Mouse (Mus musculus) lung, postnatal 36 days (tissue): ENCODE results near the gene Six2.

Experiments used
- DNase-seq: peaks from one replicate; pipeline ENCODE4 v3.0.0; 2022; ENCODE audit warnings: mixed read lengths

Gene Six2

DNA sequence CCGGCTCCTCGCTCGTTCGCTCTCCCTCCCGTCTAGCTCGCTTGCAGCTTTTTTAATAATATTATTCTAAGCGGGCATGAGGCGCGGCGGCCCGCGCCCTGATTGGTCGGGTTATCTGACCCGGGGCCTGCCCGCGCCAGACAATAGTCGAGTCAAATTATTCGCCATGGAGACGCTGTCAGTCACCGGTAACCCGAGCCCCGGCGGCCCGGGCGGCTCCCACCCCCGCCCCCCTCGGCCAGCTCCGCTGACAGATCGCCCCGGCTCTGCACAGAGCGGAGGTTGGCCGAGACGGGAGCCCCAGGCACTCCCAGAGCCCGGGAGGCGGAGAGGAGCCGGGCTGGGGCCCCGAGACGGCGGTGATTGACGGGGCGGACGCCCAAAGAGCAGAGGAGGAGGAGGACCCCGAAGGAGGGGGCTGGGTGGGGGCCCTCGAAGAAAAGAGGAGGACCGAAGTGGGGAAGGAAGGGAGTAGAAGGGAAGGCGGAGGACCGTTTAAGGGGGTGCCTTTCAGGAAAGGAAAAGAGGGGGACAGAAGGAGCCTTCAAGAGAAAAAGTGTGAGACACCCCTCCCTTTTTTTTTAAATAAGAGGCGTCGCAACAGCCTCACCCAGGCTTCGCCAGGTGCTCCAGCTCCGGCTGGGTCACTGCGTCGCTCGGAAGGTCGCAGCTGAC is at the start of gene Six2:
Gene Six2 (minus strand): TSS at position 39 of the 675 bp plus-strand sequence.
- DNase-seq: peak; percentile 39

DNA sequence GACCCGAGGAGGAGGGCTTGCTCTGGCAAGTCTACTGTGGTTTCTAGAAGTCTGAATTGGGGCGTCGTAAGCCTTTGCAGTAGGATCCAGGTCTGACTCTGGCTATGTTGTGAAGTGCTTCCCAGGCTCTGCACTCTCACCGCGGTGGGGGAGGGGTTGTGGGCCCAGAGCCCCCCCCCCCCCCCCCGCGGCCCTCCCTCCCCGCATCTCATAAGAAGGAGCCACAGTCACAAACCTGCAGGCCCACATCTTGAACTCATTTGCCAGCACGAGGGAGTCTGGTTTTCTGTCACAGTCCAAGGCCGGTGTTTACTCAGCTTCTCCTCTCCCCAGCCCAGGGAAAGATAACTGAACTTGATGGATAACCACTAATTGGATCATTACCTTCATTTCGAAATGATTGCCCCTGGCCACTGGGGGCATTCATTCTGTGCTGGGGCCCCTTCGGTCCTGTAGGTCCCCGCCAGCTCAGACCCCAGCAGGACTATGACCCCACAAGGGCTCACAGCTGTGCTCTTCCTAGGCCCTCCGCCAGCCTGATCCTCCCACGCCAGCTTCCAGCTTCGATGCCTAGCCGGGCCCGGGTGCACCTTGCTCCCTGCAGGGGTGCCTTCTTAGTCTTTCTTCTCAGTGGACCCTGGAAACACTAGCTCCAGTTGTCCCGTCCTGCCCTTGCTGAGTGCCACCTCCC is 49.2 kb upstream of the Six2 start:
- DNase-seq: no peak

DNA sequence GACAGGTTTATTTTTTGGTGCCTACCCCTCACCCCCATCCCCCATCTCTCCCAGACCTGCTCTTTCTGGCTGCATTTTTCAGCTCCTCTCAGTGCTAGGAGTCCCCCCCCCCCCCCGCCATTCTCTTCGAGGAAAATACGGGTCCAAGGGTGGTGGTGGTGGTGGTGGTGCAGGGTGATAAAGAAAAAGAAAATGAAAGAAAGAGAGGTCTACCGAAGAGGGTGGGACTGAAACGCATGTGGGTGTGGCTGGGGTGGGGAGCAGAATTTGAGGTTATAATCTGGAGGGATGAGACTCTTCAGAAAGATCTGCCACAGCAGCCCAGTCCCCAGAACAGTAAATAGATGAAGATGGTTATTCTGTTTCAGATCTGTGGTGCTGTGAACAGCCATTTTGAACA is 43.3 kb upstream of the Six2 start:
- DNase-seq: no peak

DNA sequence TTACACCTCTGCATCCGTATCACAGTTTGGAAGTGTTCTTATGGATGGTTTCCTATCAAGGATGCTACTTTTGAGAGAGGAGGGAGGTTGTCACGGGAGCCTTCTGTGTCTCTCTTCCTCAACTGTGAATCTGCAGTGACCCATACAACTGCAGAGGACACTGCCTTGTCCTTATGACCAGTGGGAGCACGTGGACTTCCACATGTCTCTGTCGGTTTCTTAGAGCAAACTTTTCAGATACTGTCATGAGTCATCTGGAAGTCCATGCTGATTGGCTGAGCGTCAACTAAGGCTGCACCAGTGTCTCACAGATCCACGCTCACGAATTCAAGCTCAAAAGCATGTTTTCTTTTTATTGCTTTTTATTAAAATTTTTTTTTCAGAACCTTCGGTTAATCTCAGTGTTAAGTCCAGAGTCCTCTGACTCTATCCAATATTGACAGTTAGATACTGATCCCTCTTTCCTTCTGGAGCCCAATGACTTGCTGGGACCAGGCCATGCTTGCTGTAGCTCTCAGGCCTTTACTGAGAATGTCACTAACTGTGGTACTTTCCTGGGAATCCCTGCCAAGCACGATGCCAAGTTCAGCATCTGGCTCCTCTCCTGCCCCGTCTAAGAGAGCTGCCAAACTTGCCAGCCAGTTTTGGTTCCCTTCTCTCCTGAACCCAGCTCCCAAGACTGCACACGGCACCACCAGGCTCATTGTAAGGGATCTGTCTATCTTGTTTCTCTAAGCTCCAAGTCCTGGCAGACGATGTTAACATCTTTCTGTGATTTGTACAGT is 42.3 kb upstream of the Six2 start:
- no peak for DNase-seq

DNA sequence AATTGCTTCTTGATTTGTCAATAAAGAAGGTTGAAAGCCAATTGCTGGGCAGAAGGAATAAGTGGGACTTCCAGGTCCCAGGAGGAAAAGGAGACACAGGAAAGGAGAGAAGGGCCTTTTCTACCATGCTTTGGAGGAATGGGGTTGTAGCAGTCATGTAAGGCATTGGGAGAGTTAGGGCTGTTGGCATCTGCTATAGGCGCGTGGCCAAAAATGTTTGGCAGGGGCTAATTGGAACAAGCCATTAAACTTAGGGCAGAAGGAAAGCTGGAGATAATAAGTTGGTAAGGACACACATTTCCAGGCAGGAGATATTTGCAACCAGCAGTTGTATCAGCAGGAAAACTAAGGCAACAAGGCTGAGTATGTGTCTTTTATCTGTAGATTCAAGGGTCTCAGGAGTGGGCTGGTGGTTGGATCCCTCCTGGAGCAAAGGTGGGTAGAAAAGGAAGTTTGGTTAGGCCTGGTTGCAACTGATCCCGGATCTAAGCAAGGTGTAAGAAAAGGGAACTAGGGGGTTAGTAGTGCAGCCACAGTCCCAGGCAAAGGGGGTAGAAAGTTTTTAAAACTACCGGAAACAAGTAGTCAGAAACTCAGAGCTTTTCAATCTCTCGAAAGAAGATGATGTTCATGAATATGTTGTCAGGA is 40.1 kb upstream of the Six2 start:
- DNase-seq: no peak

DNA sequence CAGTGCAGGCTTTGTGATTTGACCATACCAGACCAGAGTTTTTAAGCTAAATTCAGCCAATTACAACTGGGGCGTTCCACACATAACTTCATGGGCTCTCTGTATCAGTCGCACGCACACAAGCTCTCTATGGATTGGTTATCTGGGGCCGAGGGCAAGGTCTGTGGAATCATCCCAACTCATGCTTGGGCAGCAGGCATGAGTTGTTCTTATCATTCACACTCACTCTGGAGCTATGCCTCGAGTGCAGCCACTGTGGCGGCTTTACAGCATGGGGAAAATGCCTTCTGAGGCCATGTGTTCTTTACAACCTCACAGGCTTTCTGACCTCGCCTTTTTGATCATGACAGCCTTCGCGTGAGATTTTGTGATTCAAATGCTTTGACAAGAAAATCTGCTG is 37.9 kb upstream of the Six2 start:
- DNase-seq: no peak

DNA sequence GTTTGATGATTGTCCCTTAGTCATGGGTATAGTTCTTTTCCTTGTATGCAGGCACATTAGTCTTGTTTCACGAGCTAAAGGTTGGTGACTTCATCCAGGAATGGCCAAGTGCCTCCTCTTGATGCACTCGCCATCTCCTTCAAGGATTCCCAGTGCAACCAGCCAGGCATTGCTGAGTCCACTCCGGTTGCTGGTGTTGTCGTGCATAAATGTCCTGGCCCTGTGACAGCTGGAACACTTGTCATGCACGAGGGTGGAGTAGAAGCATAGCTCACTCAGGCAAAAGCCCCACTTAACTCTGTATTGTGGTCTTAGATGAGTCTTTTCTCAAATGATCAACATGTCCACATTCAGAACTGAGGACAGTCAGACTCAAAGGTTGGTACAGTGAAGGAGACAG is 35.1 kb upstream of the Six2 start:
- no peak for DNase-seq

DNA sequence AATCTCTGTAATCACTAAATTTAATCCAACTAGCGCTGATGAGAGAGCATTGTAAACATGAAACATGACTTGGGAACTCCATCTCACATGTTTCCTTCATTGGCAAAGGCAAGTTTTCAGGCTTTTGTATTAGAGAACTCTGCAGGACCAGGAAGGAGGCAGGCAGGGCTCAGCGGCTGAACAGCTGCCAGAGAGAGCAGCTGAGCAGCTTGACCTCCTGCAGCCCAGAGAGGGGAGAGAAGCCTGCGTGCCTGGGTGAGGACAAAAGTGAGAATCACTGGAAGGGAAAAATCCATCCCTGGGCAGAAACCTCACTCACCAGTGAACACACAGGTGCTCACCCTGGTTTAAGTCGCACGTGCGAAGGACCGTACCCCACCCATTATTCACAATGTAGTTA is 29.2 kb upstream of the Six2 start:
- no peak for DNase-seq

DNA sequence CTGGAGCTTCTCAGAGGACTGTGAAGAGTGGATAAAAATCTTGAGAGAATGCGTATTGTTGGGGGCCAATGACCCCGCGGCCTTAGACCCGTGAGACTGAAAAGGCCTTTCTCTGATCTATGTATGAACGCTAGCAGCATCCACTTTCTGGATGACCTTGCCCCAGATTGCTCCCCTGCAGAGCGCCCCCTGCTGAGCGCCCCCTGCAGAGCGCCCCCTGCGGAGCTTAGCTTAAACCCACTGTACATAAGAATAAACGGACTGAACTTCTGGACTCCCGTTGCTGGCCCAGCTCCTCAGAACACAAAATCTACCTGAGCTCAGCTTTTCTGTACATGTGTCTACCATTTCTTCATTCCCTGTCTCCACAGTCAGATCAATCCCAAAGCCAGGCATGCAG is 27.7 kb upstream of the Six2 start:
- DNase-seq: no peak

DNA sequence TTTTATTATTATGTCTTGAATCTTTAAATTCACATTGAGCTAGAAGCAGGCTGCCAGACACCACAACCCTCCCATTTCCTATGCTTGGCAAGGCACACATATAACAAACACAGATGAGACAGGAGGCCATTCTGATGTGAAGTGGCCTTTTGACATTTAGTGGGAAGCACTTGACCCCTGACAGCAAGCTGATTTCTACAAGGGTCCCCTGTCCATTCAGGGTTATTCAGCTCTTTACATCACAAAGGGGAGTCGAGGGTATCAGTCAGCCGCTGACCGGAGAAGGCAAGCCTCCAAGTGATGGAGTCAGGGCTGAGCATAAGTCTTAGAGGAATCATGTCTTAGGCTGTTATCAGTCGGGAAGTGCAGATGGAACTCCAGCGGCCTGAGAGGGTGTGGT is 26.3 kb upstream of the Six2 start:
- DNase-seq: no peak

DNA sequence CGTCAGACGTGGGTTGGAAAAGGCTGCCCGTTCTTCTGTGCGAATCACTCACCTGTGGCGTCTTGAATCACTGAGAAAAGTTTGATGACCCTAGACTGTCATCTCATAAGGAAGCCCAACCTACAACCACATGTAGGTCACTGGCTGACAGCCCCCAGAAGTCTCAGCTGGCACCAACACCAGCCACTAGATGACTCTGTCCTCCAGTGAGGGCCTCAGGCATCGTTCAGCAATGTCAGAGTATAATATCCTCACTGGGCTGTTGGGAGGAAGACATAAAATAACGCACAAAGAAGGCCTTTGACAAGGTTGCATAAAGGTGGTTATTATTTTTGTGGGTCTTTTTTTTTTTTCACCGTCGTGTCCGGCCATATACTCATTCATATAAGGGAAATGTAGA is 24.8 kb upstream of the Six2 start:
- no peak for DNase-seq

DNA sequence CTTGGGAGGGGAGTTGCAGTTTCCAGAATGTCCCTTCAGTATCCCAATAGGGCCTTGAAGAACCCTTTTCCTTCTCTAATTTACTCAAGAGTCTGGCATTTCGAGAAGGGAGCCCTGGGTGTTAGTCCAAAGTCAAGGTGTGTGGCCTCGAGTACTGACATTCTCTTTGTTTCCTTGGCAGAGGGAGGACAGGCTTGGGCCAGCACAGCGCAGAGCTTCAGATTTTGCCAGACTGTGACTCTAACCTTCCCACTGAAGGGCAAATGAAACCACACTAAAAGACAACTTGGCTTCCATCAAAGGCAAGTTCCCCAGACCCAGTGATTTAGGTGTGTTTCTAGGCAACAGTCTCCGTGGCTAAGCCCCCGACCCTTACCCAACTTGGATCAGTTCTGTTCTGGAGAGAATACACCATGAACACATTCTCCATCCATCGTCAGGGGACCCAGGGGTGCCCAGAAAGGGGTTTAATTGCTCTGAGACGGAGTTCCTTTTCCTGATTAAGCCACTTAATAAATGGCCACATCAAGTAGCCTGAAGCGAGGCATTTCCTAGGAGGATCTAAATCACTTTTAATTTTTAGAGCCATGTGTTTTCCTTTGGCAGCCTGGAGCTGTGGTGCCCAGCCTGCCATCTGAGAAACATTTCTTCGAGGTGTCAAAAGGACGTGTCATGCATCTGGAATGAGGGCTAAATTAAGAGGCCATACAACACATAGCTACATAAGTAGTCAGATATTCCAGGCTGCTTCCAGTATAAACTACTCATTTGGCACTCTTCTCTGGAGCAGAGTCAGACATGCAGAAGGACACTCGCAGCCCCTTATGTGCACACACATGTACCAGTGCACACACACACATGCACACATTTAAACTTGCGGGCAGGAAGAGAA is 16.5 kb upstream of the Six2 start:
- no peak for DNase-seq

DNA sequence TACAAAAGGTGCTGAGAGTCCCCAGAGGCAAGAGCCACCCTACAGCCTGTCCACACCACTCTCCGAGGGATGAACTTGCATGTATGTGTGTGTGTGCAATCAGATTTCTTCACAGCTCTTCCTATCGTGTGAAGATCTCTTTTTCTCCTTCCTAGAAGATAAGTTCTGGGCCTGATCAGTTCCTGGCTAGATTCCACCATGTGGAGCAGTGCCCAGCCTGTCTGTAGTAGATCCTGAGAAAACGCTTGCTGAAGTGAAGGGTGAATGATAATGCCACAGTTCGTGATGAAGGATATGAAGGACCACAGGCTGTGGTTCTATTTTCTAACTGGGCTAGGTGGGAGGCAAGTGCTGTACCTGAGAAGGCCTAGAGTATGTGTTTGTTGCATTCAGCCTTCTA is 12.0 kb upstream of the Six2 start:
- no peak for DNase-seq

DNA sequence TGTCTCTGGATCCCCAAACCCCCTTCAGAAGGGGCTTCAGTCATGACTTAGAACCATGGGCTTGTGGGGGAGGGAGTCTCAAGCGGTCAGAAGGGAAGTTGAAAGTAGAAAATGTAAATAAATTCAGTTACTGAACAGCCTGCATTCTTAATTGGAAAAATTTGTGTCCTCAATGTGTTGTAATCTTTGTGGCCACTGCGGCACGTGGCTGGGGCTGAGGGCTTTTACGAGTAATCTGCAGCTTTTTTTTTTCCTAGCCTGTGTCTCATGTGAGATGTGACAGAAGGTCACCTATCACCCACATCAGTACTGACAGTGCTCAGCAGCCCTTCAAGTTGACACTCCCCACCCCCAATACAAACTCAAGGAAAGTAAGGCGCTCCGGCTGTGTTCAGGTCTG is 10.6 kb upstream of the Six2 start:
- no peak for DNase-seq

DNA sequence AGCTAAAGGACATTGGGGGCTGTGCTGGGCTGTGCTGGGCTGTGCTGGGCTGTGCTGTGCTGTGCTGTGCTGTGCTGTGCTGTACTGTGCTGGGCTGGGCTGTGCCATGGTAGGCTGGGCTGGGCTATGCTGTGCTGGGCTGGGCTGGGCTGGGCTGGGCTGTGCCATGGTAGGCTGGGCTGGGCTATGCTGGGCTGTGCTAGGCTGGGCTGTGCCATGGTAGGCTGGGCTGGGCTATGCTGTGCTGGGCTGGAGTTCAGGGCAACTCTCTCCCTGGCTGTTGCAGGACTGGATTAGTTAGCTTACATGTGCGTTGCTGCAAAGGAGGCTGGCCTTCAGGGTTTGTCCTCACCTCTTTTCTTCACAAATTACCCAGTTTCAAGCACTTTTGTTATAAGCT is 9.9 kb upstream of the Six2 start:
- no peak for DNase-seq

DNA sequence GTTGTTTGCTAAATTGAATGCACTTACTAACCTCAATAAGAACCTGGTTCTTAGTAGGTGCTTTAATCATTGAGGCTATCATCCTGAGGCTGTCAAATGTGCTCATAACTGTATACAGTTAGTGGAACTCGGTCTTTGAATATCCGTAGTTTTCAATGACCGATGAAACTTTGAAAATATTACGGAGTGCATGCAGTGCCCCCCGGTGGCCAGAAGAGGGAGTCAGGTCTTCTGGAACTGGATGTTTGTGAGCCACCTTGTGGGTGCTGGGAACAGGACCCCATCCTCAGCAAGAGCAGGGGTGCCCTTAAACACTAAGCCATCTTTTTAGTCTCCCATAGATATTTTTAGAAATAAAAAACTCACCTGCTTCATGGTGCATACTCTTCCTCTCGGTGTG is 6.4 kb upstream of the Six2 start:
- no peak for DNase-seq

DNA sequence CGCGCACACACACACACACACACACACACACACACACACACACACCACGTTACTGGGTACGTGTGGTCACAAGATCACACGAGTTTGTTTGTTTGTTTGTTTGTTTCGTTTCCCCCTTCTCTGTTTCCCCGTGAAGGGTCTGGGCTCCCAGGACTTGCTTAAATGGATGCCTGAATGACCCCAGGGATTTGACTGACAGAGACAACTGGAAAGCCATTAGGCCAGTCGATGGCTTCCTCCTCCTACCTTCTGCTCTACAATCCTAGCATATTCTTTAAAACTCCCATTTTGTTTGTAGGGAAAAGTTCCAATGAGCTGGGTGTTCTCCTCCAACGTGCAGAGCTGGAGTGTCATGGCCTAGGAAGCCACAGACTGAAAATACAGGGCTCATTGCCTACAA is 5.0 kb upstream of the Six2 start:
- no peak for DNase-seq

DNA sequence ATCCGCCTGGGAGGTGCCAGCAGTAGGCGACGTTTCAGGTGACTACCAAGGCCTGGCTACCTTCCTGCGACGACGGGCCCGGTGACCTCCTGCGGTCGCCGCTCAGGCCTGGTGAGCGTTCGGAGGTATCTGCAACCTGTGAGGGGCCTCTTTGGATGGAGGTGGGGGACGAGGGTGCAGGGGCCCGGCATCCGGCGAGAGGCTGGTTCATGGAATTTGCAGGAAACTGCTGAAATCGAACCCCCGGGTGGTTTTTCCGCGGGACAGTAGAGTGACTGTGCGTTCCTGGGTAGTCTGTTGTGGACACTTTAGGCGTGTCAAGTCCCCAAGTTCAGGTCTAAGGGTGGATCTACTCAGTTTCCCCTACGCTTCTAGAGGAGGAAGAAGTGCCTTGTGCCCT is 4.5 kb upstream of the Six2 start:
- no peak for DNase-seq

DNA sequence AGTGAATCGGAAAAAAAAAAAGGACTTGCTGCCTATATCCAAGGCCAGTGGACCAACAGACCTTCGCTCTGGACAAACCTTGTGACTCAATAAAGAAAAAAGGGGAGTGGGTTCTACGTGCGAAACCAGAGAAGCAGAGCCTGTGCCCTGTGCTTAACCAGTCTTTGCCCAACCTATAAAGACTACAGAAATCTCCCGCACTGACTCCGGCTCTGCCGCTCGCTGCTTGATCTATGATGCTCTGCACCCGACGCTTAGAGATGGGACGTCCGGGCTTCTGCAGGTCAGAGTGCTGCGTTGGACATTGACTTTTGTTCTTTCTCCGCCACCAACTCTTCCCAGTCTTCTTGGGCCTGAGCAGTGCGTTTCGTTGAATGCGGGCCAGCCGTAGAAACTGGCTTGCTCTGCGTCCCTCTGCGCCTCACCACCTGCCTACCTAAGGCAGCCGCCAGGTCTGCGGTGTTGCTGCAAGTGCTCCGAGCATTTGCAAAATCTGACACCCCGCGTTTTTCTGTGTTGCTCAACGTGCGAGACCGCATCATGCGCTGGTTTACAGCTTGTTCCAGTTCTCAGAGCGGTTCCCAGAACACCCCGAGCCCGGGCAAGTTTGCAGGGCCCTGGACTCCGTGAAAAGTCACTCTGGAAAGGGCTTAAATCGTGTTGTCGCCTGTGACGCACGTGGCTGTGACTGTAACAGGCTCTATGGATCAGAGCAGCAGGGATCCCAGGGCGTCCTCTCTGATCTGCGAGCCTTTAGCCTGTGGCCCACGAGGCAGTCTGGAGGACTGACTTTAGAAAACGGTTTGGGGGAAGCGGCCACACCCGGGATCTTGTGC is 3.8 kb upstream of the Six2 start:
- DNase-seq: no peak

DNA sequence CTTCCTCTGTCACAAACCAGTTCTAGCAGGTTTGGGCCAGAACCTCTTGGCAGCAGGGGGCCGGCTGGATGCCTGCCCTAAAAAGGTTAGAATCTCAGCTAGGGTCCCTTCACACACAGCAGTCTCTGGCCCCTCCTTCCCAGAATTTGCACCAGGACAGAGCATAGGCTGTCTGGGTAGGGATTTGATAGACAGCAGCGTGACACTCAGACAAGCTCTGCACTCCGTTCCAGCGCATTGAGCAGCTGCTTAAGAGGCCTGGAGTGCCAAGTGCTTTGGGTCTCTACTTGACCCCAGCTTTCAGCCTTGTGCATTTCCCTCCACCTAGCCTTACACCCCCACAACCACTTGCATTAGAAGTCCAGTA is 2.9 kb upstream of the Six2 start:
- no peak for DNase-seq

DNA sequence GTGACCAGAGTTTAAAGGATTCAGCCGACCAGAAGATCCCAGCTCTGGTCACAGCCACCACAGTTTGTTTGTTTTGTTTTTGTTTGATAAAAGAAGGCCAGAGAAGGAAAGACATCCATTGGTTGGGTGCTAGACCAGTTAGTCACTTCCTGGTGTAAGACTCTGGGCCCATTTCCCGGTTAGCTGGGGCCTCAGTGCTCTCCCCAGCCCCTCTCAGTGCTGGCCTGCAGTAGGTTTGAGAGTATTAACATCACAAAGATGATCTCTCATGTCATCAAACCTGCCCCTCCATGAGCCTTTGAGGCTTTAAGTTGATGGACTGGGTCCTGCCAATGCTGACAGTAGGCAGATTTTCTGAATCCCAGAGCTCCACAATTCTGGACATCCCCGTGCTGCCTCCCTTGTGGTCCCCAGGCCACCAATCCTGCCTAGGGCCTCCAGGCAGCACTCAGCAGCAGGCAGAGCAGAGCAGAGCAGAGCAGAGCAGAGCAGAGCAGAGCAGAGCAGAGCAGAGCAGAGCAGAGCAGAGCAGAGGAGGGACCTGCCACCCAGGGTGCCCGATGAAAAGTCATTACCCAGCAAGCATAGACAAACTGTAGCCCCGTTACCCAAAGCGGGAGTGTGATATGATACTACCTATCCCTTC is 2.4 kb upstream of the Six2 start:
- no peak for DNase-seq
